Mouse (Mus musculus): ENCODE results near the gene Tmem150b.

Gene Tmem150b

DNA sequence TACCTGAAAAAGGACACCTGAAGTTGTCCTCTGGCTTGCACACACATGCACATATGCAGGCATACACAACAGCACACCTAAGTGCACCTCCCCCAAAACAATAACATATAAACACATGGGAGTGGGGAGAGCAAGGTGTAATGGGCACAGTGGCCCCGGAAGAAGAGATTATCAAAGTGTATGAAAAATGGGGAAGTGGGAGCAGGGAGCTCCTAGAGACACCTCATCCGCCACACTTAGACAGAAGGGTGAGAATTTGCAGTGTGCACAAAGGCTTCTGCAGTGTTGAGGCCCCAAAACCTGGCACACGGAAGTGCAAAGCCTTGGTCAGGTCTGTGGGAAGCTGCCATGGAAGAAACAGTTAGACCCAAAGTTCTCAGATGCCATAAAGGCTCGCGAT is 6.0 kb upstream of the Tmem150b start:
- DNase-seq (ENCODE audit: low read depth): no peak

DNA sequence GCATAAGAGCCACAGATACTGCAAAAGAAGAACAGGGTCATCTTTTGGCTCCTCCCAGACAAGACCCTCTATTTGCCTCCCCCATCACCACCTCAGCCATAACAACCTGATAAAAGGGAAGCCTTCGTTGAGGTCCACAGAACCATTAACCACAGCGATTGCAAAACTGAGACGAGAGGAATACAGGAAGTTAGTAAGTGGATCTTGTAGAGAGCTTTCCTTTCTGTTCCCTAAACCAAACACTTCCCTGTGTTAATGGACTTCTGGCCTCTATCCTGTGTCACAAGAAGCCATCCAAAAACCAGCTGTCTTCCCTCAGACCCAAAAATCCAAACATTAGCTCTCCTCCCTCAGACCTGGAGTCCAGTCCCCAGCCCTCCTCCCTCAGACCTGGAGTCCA is 690 bp downstream of the Tmem150b start:
- DNase-seq (ENCODE audit: low read depth): peak; percentile 71

DNA sequence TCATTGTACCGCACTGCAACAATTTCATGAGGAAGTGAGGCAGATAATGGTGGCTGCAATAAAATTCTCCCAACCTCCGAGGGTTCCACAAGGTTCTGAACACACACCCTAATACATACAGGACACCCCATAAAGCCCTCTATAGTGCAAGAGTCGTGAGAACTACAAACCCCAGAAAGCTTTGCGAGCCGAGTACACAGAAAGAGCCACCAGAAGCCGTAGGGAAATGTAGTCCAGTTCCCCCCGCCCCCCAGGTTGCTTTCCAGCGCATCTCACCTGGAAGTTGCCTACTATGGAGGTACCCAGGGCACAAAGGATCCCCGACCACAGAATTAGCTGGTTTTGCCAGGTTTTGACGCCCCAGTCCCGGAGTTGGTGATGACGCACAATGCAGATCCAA is 1.5 kb downstream of the Tmem150b start:
- no peak for DNase-seq (ENCODE audit: low read depth)

DNA sequence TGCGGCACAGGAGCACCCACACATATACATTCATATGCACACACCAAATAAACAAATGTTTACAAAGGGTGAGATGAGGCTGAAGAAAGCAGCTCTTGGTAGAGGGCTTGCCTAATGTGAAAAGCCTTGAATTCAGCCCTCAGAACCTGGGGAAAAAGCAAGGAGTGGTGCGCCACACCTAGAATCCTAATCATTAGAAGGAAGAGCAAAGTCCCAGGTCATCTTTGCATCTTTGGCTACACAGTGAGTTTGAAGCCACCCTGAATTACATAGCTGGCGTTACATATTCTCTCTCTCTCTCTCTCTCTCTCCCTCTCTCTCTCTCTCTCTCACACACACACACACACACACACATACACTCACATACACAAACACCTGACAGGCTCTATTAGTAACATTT is 5.8 kb downstream of the Tmem150b start:
- no peak for DNase-seq (ENCODE audit: low read depth)

DNA sequence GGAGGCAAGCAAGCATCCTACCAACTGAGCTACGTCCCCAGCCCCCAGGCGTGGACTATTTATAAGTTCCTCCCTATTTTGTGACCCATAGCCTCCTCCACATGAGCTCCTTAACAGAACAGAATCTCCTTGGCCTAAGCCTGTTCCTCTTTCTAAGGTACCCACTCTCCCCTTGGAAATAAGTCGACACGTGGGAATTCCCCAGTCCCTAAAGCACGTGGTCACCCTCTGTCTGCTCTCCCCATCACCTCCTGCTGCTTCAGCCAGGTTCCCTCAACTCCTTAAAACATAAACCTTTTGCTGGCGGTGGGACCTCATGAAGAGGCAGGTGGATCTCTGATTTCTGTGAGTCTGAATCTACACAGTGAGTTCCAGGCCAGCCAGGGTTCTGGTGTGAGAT is 8.1 kb downstream of the Tmem150b start:
- no peak for DNase-seq (ENCODE audit: low read depth)

DNA sequence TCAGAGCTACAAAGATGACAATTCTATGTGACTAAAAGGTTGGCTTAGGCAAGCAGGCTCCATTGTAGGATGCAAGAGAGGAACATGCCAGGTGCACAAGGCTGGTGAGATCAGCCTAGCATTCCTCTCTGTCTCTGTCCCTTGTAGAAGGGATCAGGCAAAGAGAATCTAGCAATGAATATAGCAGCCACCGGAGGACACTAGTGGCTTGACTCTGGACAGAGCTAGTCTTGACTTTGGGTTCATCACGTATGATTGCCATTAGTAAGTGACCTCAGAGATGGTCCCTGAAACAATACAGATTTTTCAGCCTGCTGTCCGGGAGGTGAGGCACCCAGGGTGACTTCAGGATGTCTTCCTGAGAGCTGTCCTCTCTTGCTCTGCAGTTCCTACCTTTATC is 12.5 kb downstream of the Tmem150b start:
- peak; percentile 55 for DNase-seq (ENCODE audit: low read depth)

DNA sequence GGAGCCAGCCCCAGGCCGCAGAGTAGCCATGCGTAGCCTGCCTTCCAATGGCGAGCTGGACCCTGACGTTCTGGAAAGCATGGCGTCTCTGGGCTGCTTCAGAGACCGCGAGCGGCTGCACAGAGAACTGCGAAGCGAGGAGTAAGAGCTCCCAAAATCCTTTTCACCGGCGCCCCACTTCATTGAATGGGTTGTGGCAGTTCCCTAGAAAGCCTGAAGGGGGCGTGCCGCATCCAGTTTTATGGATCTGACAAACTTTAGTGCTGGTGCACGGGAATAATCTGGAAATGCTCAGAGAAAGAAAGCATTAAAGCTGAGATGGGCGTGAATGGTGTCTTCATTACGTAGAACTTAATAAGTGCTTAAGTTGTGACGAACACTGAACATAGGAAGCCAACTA is 20.0 kb downstream of the Tmem150b start:
- DNase-seq (ENCODE audit: low read depth): peak; percentile 39

DNA sequence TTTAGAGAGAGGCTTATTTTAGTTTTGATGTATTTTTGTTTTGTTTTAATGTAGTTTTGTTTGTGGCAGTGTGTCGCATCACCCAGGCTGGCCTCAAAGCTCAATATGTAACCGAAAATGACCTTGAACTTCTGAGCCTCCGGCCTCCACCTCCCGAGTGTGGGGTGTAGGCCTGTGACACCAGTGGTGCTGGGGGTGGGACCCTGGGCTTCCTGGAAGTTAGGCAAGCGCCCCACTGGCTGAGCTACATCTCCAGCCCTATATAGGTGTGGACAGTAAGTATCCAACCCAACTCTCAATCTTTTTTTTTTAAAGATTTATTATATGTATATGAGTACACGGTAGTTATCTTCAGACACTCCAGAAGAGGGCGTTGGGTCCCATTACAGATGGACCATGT is 21.9 kb downstream of the Tmem150b start:
- DNase-seq (ENCODE audit: low read depth): no peak

DNA sequence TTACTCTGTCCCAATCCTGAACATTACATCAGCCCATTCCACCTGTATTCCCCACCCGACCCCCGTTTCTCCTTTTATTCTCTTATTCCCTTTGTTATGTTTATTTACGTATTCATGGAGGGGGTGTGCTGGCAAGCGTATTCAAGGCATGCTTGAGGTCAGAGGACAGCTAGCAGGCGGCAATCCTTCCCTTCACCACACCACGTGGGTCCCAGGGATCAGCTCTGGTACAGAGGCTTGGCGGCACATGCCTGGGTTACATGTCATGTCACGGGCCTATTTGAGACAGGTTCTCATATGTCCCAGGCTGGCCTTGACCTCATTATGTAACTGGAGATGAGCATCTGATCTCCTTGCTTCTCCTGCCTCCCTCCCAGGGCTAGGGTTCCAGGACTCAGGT is 22.7 kb downstream of the Tmem150b start:
- no peak for DNase-seq (ENCODE audit: low read depth)

DNA sequence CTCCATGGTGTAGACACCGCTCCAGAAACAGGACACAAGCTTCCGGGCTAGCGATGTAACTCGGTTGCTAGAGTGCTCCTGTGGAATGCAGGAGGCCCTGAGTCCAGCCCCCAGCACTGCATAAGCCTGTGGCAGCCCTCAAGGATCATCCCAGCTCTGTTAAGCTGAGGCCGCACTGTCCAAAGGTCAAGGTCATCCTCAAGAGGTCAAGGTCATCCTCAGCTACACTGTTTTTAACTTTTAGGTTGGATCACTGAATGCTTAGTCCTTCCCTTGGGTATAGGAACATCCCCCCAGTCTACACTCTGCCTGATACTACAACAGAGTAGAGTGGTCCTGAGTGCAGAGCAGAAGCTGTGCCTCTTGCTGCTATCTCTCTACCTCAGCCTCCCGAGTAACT is 32.0 kb downstream of the Tmem150b start:
- DNase-seq (ENCODE audit: low read depth): no peak

DNA sequence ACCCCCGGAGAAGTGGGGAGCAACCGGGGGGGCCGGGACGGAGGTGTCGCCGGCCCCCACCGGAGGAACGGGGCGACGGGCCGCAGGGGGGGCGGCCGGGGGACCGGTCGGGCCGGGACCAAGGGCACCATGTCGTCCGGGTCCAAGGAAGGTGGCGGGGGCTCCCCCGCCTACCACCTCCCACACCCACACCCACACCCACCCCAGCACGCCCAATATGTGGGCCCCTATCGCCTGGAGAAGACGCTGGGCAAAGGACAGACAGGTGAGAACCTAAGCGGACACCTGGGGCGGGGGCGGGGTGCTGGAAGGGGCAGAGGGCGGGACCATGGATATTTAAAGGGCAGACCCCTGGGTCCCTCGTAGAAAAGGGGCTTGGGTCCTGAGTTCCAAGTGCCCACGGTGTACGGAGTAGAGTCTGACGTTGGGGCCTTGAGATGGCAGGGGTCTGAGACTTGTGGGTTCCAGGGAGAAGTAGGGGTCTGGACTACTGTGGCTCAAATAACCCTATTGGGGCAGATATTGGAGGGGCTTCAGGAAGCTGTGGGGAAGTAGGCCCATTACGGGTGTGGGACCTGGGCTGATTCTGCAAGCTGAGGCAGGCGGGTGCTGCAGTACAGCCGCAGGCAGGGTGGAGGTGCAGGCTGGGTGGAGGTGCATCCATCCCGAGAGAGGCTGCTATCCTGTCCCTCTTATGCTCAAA is 33.9 kb downstream of the Tmem150b start:
- no peak for DNase-seq (ENCODE audit: low read depth)

DNA sequence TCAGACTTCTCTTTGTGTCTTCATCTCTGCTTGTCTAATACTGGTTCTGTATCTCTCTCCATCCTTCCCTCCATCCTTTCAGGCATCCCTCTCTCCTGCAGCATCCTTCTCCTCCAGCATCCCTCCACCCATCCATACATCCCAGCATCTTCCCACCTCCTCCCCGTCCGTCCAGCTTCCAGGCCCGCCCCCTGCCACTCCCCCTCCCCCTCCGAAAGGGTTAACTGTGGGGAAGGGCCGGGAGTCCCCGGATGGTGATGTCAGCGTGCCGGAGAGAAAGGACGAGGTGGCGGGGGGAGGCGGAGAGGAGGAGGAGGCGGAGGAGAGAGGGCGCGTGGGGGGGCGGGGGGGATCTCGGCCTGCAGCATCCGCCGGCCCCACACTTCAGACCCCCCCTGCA is 34.7 kb downstream of the Tmem150b start, which contains the start of gene Brsk1:
Gene Brsk1, plus strand, starts transcription at position 218 of the 400 bp plus-strand sequence.
- DNase-seq (ENCODE audit: low read depth): no peak

DNA sequence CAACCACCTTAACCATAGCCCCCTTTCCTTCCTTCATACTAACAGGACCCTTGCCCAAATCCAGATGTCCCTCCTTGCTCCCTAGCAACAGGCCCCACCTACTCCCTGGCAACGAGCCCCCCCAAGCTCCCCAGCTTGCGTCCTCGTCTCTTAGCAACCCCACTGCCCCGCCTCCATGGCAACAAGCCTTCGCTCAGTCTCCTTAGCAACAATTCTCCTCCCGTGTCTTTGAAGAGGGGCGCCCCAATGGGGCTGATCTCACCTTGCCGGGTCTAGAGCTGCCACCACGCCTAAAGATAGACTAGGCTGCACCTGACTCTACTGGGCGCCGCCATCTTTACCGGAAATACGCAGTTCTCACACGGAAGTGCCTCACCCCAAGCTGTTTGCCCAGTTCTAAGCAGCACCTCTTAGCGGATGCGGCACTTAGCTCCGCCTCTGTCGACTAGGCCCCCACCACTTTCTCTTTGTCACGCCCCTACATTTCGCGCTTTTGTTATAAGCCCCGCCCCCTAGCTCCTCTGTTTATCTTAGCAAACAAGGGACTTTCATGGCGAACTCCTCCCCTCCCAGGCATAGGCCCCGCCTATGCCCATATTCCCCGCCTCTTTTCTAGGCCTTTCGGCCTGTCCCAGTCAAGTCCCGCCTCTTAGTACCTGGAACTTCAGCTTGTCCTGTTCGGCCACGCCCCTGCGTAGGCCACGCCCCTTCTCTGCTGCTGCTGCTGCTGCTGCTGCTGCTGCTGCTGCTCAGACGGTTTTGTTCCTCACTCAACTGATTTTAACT is 40.2 kb downstream of the Tmem150b start, which contains the start of gene Hspbp1:
Gene Hspbp1, minus strand, starts transcription at position 437 of the 786 bp plus-strand sequence.
- peak; percentile 100 for DNase-seq (ENCODE audit: low read depth)

DNA sequence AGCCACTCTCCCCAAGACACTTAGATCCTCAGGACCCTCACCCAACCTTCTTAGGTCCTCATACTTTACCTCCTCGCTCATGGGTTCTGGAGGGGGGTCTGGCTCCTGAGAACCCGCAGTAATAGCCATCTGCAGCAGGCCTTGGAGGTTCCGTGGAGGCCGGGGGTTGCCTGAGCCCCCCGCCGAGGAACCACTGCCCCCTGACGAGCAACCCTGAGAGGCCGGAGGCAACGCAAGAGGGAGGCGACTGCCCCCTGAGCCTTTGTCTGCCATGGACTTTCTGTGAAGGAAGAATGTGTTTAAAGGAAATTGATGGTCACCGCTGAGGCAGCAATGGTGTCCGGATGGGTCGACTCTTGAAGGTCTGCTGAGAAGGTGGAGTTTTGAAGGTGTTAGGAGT is 40.8 kb downstream of the Tmem150b start:
- DNase-seq (ENCODE audit: low read depth): no peak

DNA sequence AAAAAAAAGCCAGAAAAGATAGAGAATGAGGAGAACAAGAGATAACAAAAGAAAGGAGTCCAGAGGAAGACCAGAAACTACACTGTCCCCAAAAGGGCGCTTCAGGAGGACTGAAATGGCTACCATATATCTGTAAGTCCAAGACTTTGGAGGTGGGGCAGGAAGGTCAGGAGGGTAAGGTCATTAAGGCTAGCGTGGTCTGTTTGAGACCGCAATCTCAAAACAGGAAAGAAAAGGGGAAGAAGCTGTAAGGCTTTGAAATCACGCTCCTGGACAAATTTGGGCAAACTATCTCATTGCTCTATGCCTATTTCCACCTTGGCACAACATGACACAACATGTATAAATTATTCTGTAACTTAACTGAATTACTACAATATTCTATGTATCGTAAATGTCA is 41.7 kb downstream of the Tmem150b start:
- DNase-seq (ENCODE audit: low read depth): peak; percentile 73

DNA sequence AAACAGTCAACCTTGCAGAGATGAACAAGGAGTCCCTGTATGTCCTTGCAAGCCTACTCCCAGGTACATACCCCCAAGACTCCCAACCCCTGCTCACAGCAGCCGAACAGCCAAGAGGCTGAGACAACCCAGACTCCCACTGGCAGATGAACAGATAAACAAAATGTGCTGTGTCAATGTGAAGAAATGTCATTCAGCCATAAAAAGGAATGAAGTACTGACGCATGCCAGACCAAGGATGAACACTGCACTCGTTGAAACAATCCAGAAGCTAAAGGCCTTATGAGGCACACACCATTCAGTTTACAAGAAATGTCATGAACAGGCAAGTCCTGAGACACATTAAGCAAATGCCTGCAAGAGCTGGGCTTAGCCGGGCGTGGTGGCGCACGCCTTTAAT is 49.8 kb downstream of the Tmem150b start:
- DNase-seq (ENCODE audit: low read depth): no peak

DNA sequence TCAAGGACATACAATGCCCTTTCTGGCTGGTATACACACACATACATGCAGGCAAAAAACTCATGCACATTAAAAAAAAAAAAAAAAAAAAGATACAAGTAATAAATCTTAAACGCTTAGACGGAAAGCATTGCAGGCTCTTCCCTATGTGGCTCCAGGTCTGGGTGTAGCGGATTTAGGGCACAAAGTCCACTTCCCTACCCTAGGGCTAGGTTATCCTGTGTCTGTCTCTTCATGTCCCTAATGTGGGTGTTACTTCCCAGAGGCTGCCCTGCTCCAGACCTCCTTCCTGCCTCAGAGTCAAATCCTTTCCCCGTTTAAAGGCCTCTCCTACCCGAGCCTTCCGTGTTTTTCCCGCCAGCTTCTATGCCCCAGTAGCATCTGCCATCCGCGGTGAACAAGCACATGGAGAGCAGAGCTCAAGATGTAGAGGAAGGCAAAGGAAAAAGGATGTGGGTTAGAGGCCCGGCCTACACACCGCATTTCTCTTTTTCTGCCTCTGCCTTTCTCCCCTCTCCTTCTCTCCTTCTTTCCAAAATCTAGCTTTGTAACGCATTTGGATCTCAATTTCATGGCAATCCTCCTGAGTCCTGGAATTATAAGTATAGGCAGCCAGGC is 50.8 kb downstream of the Tmem150b start:
- no peak for DNase-seq (ENCODE audit: low read depth)

DNA sequence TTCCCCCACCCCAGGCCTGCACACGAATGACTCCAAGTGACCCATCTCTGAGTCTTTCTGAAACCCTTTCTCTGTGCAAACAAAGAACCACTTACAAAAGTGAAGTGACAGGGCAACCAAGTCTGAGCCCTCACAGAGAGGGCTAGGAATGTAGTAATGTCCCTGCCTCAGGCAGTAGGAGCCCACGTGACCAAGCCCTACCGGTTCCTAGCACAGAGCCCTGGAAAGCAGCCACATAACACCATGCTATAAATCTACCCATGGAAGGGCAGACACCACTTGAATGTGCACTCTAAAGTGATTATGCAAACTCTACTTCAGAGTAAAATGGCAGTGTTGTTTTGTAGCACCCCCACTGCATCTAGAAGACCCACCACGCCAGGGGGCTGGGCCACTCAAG is 53.1 kb downstream of the Tmem150b start:
- no peak for DNase-seq (ENCODE audit: low read depth)

DNA sequence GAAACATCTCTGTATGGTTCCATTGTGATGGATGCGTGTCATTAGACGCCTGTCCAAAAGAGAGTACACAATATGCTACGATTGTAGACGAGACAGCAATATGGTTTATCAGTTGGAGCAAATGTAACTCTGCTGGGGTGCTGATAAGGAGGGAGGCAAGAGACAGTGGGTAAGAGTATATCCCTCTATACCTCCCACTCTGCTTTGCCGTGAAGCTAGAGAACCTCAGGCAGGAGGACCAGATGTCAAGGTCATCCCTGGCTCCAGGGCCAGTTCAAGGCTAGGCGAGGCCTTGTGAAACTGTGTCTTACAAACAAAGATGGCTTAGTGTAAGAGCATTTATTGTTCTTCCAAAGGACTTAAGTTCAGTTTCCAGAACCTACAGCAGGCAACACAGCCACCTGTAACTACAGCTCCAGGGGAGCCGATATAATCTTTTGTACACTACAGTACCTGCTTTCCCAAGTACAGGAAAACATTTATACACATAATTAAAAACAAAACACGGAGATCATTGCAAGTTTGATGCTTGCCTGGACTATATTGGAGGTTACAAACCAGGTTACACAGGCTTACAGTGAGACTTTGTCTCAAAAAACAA is 54.3 kb downstream of the Tmem150b start:
- DNase-seq (ENCODE audit: low read depth): no peak

DNA sequence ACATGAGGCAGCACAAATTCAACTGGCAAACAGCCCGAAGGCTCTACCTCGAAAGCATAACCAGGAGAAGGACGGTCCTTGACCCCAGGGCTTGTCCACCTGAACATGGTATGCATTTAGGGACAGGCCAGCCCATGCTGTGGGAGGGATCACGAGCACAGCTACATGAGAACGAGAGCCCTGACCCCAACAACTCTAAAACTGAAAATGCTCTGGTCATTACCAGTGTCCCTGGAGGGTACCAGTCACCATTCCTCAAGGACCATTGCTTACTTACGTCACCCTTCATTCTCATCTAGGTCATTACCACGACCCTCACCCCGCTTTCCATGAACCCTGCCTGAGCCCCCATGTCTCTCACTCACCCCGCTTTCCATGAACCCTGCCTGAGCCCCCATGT is 55.9 kb downstream of the Tmem150b start:
- DNase-seq (ENCODE audit: low read depth): no peak

DNA sequence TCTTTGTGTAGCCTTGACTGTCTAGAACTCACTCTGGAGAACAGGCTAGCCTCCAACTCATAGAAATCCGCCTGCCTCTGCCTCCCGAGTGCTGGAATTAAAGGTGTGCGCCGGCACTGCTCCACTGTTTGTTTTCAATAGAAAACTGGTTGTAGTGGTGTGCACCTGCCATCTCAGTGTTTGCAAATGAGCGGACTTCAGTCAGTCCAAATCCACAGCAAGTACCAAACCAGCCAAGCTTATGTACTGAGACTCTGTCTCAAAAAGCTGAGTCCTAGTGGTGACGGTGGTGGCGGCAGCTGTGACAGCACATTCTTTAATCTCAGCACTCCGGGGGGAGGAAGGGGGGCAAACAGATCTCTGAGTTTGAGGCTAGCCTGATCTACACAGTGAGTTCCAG is 56.5 kb downstream of the Tmem150b start:
- no peak for DNase-seq (ENCODE audit: low read depth)

DNA sequence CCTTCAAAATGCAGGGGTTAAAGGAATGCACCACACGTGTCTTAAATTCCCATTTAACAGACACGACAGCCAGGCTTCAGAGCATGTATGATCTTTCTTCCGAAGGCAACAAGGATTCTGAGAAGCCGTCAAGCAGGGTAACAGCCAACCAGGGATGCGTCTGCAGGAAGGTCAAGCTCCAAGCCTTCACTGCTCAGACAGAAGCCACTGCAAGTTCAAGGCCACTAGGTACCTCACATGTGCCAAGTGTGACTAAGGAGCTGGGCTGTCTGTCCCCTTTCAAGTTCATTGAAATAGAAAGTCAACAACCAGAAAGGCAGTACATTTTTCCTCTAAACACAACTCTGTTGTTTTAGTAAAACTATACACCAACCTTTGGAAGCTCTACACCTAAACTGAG is 58.2 kb downstream of the Tmem150b start:
- no peak for DNase-seq (ENCODE audit: low read depth)

DNA sequence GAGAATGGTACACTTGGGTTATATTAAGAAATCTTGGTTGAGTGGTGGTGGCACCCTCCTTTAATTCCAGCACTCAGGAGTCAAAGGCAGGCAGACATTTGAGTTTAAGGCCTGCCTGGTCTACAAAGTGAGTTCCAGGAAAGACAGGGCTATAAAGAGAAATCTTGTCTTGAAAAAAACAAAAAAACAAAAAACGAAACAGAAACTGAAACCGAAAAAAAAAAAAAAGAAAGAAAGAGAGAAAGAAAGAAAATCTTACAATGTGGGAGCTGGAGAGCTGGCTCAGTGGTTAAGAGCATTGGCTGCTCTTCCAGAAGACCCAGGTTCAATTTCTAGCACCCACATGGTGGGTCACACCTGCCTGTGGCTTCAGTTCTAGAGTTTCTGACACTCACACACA is 61.3 kb downstream of the Tmem150b start:
- no peak for DNase-seq (ENCODE audit: low read depth)

Data from 416B (cell line).